Mouse (Mus musculus) midbrain, postnatal 0 days (tissue): ENCODE measurements at regions not wholly inside any gene's neighbourhood (a gene's known extent, or its start where the extent isn't known, plus 50 kb on each side); places are given as distances from the start of the nearest gene placed in this dataset.

ENCODE experiments used
- ATAC-seq: fragments of 200-750 bp; cut with Nextera tagmentation; 2 replicates; pipeline ENCODE4 v1.8.0; 2017; ENCODE audit warnings: moderate number of reproducible peaks, mild to moderate bottlenecking, moderate TSS enrichment, moderate library complexity; ENCODE audit not compliant: low FRiP score
- DNase-seq: peaks from one replicate; pipeline ENCODE4 v3.0.0-alpha.2; 2015; ENCODE audit warnings: low spot score
- H3K27ac ChIP-seq: fragments of 300-500 bp; sonication (generic); 2 replicates; pipeline ENCODE4 v1.5.1; 2014; ENCODE audit warnings: low read depth, mild to moderate bottlenecking, low read length, mixed read lengths
- H3K27me3 ChIP-seq: fragments of 300-500 bp; sonication (generic); 2 replicates; pipeline ENCODE4 v1.6.1; 2014; ENCODE audit warnings: low read length, control low read depth, mixed read lengths; ENCODE audit not compliant: insufficient read depth
- H3K36me3 ChIP-seq: fragments of 300-500 bp; sonication (generic); 2 replicates; pipeline ENCODE4 v1.6.1; 2014; ENCODE audit warnings: low read length, control low read depth, mixed read lengths; ENCODE audit not compliant: insufficient read depth
- H3K4me1 ChIP-seq: fragments of 300-500 bp; sonication (generic); 2 replicates; pipeline ENCODE4 v1.6.1; 2014; ENCODE audit warnings: mild to moderate bottlenecking, control low read depth, antibody characterized with exemption, low read length, mixed read lengths; ENCODE audit not compliant: insufficient read depth
- H3K4me2 ChIP-seq: fragments of 300-500 bp; sonication (generic); 2 replicates; pipeline ENCODE4 v1.6.1; 2014; ENCODE audit warnings: low read depth, mild to moderate bottlenecking, low read length, mixed read lengths; ENCODE audit not compliant: poor library complexity, severe bottlenecking
- H3K4me3 ChIP-seq: fragments of 300-500 bp; sonication (generic); 2 replicates; pipeline ENCODE4 v1.5.1; 2014; ENCODE audit warnings: low read depth, mild to moderate bottlenecking, low read length, moderate library complexity
- H3K9ac ChIP-seq: fragments of 300-500 bp; sonication (generic); replicated peaks from 2 replicates; pipeline ENCODE4 v1.6.1; 2014; ENCODE audit warnings: mild to moderate bottlenecking, low read length, moderate library complexity, mixed read lengths; ENCODE audit not compliant: poor library complexity, severe bottlenecking
- H3K9me3 ChIP-seq: fragments of 300-500 bp; sonication (generic); 2 replicates; pipeline ENCODE4 v1.6.1; 2016; ENCODE audit warnings: low read length, control low read depth
- CTCF ChIP-seq: IDR thresholded peaks from 2 replicates; pipeline ENCODE4 v1.5.1; 2016; ENCODE audit warnings: antibody characterized with exemption, mild to moderate bottlenecking
- WGBS: fragments of 180-500 bp; shearing (Covaris S2); extraction: QIAGEN DNeasy Blood & Tissue Kit; methylation state at CpG from one replicate; pipeline ENCODE4 v1.1.7; 2014; 5-methylcytosine and 5-hydroxymethylcytosine counted together

DNA sequence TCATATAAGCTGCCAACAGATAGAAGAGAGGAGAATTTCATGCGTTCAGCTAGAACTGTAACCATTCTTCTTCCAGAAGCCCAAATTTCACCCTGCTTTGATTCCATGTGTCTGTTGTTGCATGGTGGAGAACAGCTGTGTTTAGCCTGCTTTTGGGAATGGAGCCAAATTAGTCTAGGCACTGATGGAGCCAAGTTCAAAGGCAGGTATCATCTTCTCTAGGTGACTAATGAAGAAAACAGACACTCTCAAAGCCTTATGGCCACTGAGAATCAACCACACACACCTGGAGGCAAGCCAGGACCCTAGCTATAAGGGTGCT lies 531.5 kb upstream of the A1bg start:
- TF ChIP-seq CTCF = no peak
- H3K27ac ChIP-seq = no peak overlapping the region
- no peak overlapping the region for H3K9ac ChIP-seq
- 78% methylated on average over 1 of the region's 1 CpGs for WGBS
- H3K4me3 ChIP-seq = no peak overlapping the region
- no peaks in the 10 kb centered on the region for H3K9me3 ChIP-seq
- ATAC-seq (no peak), DNase-seq (no peak)
- H3K4me2 ChIP-seq = no peak overlapping the region
- H3K36me3 ChIP-seq = no peaks in the 10 kb centered on the region
- H3K4me1 ChIP-seq = no peaks in the 10 kb centered on the region
- H3K27me3 ChIP-seq = no peaks in the 10 kb centered on the region

DNA sequence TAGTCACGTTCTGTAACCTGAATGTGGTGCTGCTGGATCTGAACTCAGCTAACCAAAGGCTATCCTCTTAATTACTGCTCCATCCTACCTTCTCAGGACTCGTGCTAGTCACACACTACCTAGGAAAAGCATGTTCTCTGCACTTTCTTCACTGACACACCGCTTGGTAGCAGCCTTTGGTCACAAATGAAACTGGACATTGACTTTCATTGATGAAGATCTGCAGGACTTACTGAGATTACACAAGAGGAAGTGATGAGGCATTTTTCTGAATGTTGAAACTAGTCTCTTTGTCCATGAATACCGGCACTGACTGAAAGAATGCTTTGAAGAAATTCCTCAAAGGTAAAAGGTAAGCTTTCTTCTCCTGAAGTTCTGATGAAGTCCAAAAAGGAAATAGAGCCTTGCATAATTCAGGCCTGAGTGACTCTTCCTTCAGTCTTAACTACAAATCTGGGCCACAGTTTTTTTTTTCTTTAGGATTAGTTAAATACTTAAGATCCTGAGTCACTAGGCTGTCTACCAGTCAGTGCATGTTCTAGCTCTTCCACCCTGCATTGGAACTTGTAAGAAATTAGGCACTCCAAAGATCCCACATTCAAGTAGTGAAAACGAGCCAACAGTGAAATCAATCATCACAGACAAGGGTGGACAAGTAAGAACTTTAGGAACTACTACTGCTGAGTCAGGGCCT lies 531.0 kb upstream of the A1bg start:
- no peak for TF ChIP-seq CTCF
- Histone ChIP-seq H3K4me2 (no peak overlapping the region), H3K36me3 (no peaks in the 10 kb centered on the region), H3K9ac (no peak overlapping the region), H3K9me3 (no peaks in the 10 kb centered on the region), H3K27me3 (no peaks in the 10 kb centered on the region), H3K27ac (no peak overlapping the region), H3K4me3 (no peak overlapping the region), H3K4me1 (no peaks in the 10 kb centered on the region)
- WGBS = 78% methylated on average over 5 of the region's 5 CpGs
- ATAC-seq = no peak
- DNase-seq = no peak

DNA sequence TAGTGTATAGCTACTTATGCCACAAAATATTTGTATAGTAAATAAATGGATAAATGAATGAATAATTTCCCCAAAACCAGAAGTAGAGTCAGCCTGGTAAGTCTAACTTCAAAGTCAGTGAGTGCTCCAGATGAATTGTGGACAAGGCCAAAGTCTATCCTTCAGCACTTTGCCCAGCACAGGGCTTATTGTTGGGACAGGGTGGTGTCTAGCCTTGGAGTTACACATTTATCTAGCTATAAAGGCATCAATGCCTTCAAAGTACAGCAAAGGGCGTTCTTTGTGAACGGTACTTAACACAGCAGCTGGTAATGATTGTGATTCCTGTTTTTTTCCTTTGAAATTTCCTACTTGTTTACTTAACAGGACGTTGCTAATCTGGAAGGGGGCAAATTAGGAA lies 527.4 kb upstream of the A1bg start:
- WGBS = 54% methylated on average over 3 of the region's 3 CpGs
- no peak overlapping the region for H3K27ac ChIP-seq
- no peak overlapping the region for H3K9ac ChIP-seq
- H3K4me3 ChIP-seq = no peak overlapping the region
- H3K27me3 ChIP-seq = no peaks in the 10 kb centered on the region
- H3K4me2 ChIP-seq = no peak overlapping the region
- H3K36me3 ChIP-seq = no peaks in the 10 kb centered on the region
- DNase-seq = no peak
- TF ChIP-seq CTCF = no peak
- ATAC-seq = no peak
- no peaks in the 10 kb centered on the region for H3K4me1 ChIP-seq
- H3K9me3 ChIP-seq = no peaks in the 10 kb centered on the region

DNA sequence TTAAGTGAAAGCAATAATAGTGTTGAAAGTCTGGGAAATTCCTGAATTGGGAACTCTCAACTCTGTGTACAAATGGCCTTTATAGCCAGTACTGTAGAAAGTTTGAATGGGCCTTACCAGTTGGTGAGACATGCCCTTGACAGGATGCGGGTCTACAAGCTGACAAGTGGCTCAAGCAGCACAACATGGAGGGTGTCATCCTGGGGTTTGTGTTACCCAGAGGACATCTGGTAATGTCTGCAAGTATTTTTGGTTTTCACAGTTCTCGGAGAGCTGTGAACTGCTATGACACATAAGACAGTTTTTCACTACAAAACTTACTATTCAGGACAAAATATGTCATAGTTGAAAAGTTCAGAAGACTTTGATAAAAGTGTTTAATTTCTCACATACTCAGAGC lies 525.7 kb upstream of the A1bg start:
- Histone ChIP-seq H3K36me3 (no peaks in the 10 kb centered on the region), H3K27me3 (no peaks in the 10 kb centered on the region), H3K4me1 (no peaks in the 10 kb centered on the region), H3K9me3 (no peaks in the 10 kb centered on the region), H3K27ac (no peak overlapping the region), H3K9ac (no peak overlapping the region), H3K4me3 (no peak overlapping the region), H3K4me2 (no peak overlapping the region)
- no peak for ATAC-seq
- DNase-seq = no peak
- no peak for TF ChIP-seq CTCF
- 92% methylated on average over 2 of the region's 2 CpGs for WGBS

DNA sequence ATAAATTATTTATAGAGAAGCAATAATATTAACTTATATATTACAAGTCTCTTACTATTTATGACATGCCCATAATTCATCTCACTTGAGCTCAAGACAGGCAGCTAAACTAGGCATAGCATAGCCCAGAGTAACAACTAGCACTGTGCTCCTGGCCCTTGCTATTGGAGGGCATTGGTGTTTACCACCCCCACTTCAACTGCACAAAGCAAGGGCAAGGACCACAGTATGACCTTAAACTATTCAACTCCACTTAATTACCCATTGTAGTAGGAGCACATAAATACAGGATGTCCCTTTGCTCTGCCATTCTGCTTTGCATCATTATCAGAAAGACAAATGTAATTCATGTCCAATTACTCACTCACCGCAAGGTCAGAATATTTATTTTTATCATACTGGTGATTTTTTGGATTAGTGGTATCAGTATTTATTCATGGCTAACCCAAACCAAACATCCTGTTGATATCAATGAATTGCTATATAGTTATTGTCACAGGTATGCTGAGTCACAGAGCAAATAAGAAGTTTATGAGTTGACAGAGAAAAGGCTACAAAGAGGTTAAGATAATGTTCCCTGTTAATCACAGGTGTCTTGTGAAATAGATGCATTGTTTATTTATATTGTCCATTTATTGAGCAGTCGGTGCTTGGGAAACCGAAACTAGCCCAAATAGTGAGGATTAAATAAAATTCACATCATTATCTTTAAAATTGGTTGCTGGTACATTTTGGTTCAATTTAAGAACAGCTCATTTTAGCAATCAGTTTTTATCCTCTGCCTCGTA lies 523.4 kb upstream of the A1bg start:
- Histone ChIP-seq H3K4me2 (no peak overlapping the region), H3K36me3 (no peaks in the 10 kb centered on the region), H3K27me3 (no peaks in the 10 kb centered on the region), H3K4me3 (no peak overlapping the region), H3K9ac (no peak overlapping the region), H3K27ac (no peak overlapping the region), H3K4me1 (no peaks in the 10 kb centered on the region), H3K9me3 (no peaks in the 10 kb centered on the region)
- 92% methylated on average over 4 of the region's 4 CpGs for WGBS
- DNase-seq (no peak), ATAC-seq (no peak)
- no peak for TF ChIP-seq CTCF

DNA sequence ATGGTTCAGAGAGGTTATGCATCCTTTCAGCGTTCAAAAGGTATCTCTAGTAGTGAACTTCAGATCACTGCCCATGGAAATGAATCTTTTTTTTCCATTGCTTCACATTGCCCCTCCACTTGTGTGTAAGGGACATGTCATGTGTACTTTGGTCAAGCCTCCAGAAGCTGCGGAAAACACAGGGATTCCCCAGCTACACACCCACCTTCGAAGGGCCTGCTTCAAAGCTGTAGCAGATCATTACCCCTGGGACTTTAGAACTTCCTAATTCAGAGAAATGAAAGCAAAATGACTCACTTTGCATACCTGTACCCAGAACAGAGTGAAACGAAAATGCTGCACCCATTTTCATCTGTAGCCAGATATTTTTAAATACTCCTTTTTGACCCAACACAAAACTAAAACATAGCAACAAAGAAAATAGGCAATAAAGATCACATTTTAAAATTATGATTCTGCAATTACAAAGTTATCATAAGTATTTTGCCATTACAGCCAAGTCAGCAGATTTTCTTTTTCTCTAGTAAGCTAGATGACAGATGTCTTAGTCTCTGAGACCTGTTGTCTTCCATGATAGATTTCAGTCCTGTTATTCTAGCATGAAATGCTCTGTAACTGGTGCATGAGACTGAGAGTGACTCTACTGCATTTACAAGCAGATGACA lies 519.1 kb upstream of the A1bg start:
- Histone ChIP-seq H3K9me3 (no peaks in the 10 kb centered on the region), H3K4me3 (no peak overlapping the region), H3K4me1 (no peaks in the 10 kb centered on the region), H3K36me3 (no peaks in the 10 kb centered on the region), H3K9ac (no peak overlapping the region), H3K27me3 (no peaks in the 10 kb centered on the region), H3K27ac (no peak overlapping the region), H3K4me2 (no peak overlapping the region)
- ATAC-seq (no peak), DNase-seq (no peak)
- 89% methylated on average over 4 of the region's 4 CpGs for WGBS
- TF ChIP-seq CTCF = no peak
